Mouse (Mus musculus): Measurements from ENCODE around the gene Cnn1. TPM values are rescaled to one million over a fixed set of nuclear protein-coding genes. Genes with fewer than 3 reads are reported as not detected.

The Cnn1 gene
- total and polyA plus RNA-seq, 2 experiments from 2014 or later = 41.3 to 305 TPM

DNA sequence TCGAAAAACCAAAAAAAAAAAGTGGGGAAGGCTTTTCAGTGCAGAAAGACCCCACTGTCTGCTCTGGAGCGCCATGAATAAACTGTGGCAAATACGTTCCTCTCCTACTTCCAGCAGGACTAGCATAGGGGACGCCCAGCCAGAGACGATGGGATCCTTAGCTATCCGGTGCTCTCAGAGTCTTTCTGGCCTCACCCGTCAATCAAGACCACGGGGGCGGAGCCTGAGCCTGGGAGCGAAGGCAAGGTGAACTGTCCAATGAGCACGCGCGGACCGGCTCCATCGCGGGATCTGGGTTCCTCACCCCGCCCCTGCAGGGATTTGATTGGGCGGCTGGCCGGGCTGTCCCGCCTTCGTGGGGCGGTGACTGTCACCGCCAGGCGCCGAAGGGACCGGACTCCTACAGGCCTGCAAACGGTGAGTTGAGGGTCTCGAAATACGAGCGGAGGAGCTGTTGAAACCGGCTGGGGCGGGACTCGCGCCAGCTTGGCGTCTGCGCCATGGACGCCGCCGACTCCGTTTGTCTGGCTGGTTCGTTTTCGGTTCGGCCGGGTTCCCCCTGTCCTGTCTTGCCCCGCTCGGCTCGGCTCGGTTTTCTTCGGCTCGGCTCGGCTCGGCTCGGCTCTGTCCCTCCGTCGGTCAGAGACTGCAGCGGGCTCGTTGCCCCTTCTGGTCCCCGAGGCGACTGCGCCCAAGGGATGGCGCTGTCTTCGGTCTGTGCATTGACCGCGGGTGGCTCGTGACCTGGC is 57.7 kb downstream of the Cnn1 start, which contains the start of gene Pigyl:
Gene Pigyl (plus strand): TSS at position 350 of the 749 bp plus-strand sequence.
- 1% methylated on average over 65 of the region's 65 CpGs for WGBS
- Histone ChIP-seq H3K9ac (replicated peaks; ENCODE audit: low read depth, low read length) (peak within 1 kb of the TSS; percentile 78), H3K9me3 (replicated peaks; ENCODE audit: control insufficient read depth, low read length) (no peaks in the 10 kb centered on the region), H3K27me3 (ENCODE audit: control insufficient read depth, insufficient read depth, low read length) (no peaks in the 10 kb centered on the region), H3K4me1 (ENCODE audit: control insufficient read depth, insufficient read depth) (peaks cover 4% of the 10 kb centered on the region; the same call in 1 of the 2 replicates), H3K36me3 (replicated peaks; ENCODE audit: control insufficient read depth, insufficient read depth, low read length) (no peaks in the 10 kb centered on the region; the same call in 1 of the 2 replicates), H3K4me3 (ENCODE audit: low read depth, low read length) (peak within 1 kb of the TSS; percentile 71), H3K4me2 (ENCODE audit: low read depth, low read length) (peak within 1 kb of the TSS; percentile 80), H3K27ac (ENCODE audit: low read depth) (peak within 1 kb of the TSS; percentile 84)
- no peak for TF ChIP-seq EP300 (IDR thresholded peaks at IDR 0.05; ENCODE audit: low read depth)
- peak; percentile 14; the same call in 1 of the 2 replicates for TF ChIP-seq CTCF (IDR thresholded peaks at IDR 0.05; ENCODE audit: low read depth)
- peak; percentile 99 for ATAC-seq (ENCODE audit: insufficient read depth, low read depth)
- DNase-seq (ENCODE audit: low spot score) = peak; percentile 96

DNA sequence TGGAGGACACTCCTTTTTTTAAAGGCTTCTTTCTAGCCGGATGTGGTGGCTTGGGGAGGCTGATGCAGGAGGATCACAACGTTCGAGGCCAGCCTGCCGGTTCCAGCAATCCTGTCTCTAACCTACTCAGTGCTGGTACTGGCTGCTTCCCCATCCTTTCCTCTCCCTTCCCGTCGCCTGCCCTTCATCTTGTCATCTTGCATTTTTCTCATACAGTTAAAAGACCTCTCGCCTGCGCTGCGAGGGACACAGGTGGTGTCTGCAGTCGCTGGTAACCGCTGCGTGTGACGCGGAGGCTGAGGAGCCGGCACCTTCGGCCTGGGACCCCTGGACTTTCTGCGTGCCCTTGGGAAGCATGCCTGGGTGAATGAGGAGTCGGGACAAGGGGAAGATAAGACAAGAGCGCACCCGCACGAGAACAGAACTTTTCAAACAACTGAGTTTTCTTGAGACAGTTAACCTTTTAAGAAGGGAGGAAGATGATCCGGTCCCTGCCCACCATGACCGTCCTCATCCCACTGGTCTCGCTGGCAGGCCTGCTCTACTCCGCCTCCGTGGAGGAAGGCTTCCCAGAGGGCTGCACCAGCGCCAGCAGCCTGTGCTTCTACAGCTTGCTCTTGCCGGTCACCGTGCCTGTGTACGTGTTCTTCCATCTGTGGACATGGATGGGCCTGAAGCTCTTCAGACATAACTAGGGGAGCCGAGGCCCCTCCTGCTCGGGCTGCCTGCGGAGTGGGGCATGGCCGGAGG is 58.7 kb downstream of the Cnn1 start:
- H3K27me3 ChIP-seq (ENCODE audit: control insufficient read depth, insufficient read depth, low read length) = no peaks in the 10 kb centered on the region
- H3K4me2 ChIP-seq (ENCODE audit: low read depth, low read length) = peak overlapping the region; percentile 80
- H3K9ac ChIP-seq (replicated peaks; ENCODE audit: low read depth, low read length) = peak overlapping the region; percentile 78; the same call in 1 of the 2 replicates
- WGBS = 50% methylated on average over 34 of the region's 34 CpGs
- ATAC-seq (ENCODE audit: insufficient read depth, low read depth) (no peak), DNase-seq (ENCODE audit: low spot score) (no peak)
- H3K4me1 ChIP-seq (ENCODE audit: control insufficient read depth, insufficient read depth) = peaks cover 4% of the 10 kb centered on the region; the same call in 1 of the 2 replicates
- TF ChIP-seq CTCF (IDR thresholded peaks at IDR 0.05; ENCODE audit: low read depth) (no peak), EP300 (IDR thresholded peaks at IDR 0.05; ENCODE audit: low read depth) (no peak)
- H3K27ac ChIP-seq (ENCODE audit: low read depth) = no peak overlapping the region
- peak overlapping the region; percentile 71 for H3K4me3 ChIP-seq (ENCODE audit: low read depth, low read length)
- H3K36me3 ChIP-seq (replicated peaks; ENCODE audit: control insufficient read depth, insufficient read depth, low read length) = no peaks in the 10 kb centered on the region; the same call in 1 of the 2 replicates
- H3K9me3 ChIP-seq (replicated peaks; ENCODE audit: control insufficient read depth, low read length) = no peaks in the 10 kb centered on the region

Small RNA genes within 50 kb of the gene (microRNA-seq; reads per million reads assigned to microRNA genes)
- gene Mir7084 = not detected

Other genes starting within 250 kb of the Cnn1 start
- 38.5 and 65.3 TPM in 2 replicates for gene Dock6, start 246.6 kb upstream of the Cnn1 start, total RNA-seq (2014; rRNA removed; ENCODE audit: low replicate concordance)
- gene Dock6, start 246.6 kb upstream of the Cnn1 start, polyA plus RNA-seq (2015; fragmentation: Nextera tagmentation; extraction: Ambion mirVana) = 19.1 and 22.7 TPM in 2 replicates
- 8.9 and 11.2 TPM in 2 replicates for gene Rab3d, start 181.0 kb upstream of the Cnn1 start, total RNA-seq (2014; rRNA removed; ENCODE audit: low replicate concordance)
- 7.7 and 7.9 TPM in 2 replicates for gene Rab3d, start 181.0 kb upstream of the Cnn1 start, polyA plus RNA-seq (2015; fragmentation: Nextera tagmentation; extraction: Ambion mirVana)
- gene Ccdc159, start 171.7 kb upstream of the Cnn1 start, total RNA-seq (2014; rRNA removed; ENCODE audit: low replicate concordance) = 0.88 TPM in 1 of 2 replicates, not detected in the other
- 0.77 and 0.97 TPM in 2 replicates for gene Ccdc159, start 171.7 kb upstream of the Cnn1 start, polyA plus RNA-seq (2015; fragmentation: Nextera tagmentation; extraction: Ambion mirVana)
- 52.6 and 53.9 TPM in 2 replicates for gene Tmem205, start 171.7 kb upstream of the Cnn1 start, total RNA-seq (2014; rRNA removed; ENCODE audit: low replicate concordance)
- 44.8 and 47.2 TPM in 2 replicates for gene Tmem205, start 171.7 kb upstream of the Cnn1 start, polyA plus RNA-seq (2015; fragmentation: Nextera tagmentation; extraction: Ambion mirVana)
- gene Plppr2, start 162.2 kb upstream of the Cnn1 start, total RNA-seq (2014; rRNA removed; ENCODE audit: low replicate concordance) = 2.6 and 6.4 TPM in 2 replicates
- gene Plppr2, start 162.2 kb upstream of the Cnn1 start, polyA plus RNA-seq (2015; fragmentation: Nextera tagmentation; extraction: Ambion mirVana) = 0.86 and 1.4 TPM in 2 replicates
- gene Swsap1, start 143.5 kb upstream of the Cnn1 start, total RNA-seq (2014; rRNA removed; ENCODE audit: low replicate concordance) = 14.3 and 19.5 TPM in 2 replicates
- 4.6 and 5.1 TPM in 2 replicates for gene Swsap1, start 143.5 kb upstream of the Cnn1 start, polyA plus RNA-seq (2015; fragmentation: Nextera tagmentation; extraction: Ambion mirVana)
- 0.27 and 2.8 TPM in 2 replicates for gene Epor, start 135.7 kb upstream of the Cnn1 start, total RNA-seq (2014; rRNA removed; ENCODE audit: low replicate concordance)
- gene Epor, start 135.7 kb upstream of the Cnn1 start, polyA plus RNA-seq (2015; fragmentation: Nextera tagmentation; extraction: Ambion mirVana) = 2.6 and 3.4 TPM in 2 replicates
- gene Rgl3, start 109.8 kb upstream of the Cnn1 start, total RNA-seq (2014; rRNA removed; ENCODE audit: low replicate concordance) = 0.39 and 11.4 TPM in 2 replicates
- 0.63 and 0.75 TPM in 2 replicates for gene Rgl3, start 109.8 kb upstream of the Cnn1 start, polyA plus RNA-seq (2015; fragmentation: Nextera tagmentation; extraction: Ambion mirVana)
- 0.15 TPM in 1 of 2 replicates, not detected in the other for gene Ccdc151, start 96.6 kb upstream of the Cnn1 start, total RNA-seq (2014; rRNA removed; ENCODE audit: low replicate concordance)
- 0.12 and 0.18 TPM in 2 replicates for gene Ccdc151, start 96.6 kb upstream of the Cnn1 start, polyA plus RNA-seq (2015; fragmentation: Nextera tagmentation; extraction: Ambion mirVana)
- gene Prkcsh, start 96.4 kb upstream of the Cnn1 start, total RNA-seq (2014; rRNA removed; ENCODE audit: low replicate concordance) = 49.0 and 58.2 TPM in 2 replicates
- gene Prkcsh, start 96.4 kb upstream of the Cnn1 start, polyA plus RNA-seq (2015; fragmentation: Nextera tagmentation; extraction: Ambion mirVana) = 33.7 and 34.6 TPM in 2 replicates
- gene Elavl3, start 47.2 kb upstream of the Cnn1 start, total RNA-seq (2014; rRNA removed; ENCODE audit: low replicate concordance) = 0.04 and 0.15 TPM in 2 replicates
- 0.03 TPM in 1 of 2 replicates, not detected in the other for gene Elavl3, start 47.2 kb upstream of the Cnn1 start, polyA plus RNA-seq (2015; fragmentation: Nextera tagmentation; extraction: Ambion mirVana)
- not detected in 2 replicates for gene Gm49318, start 28.0 kb upstream of the Cnn1 start, total RNA-seq (2014; rRNA removed; ENCODE audit: low replicate concordance)
- not detected in 2 replicates for gene Gm49318, start 28.0 kb upstream of the Cnn1 start, polyA plus RNA-seq (2015; fragmentation: Nextera tagmentation; extraction: Ambion mirVana)
- gene Zfp653, start 27.8 kb upstream of the Cnn1 start, total RNA-seq (2014; rRNA removed; ENCODE audit: low replicate concordance) = 26.1 and 27.4 TPM in 2 replicates
- 4.0 and 4.3 TPM in 2 replicates for gene Zfp653, start 27.8 kb upstream of the Cnn1 start, polyA plus RNA-seq (2015; fragmentation: Nextera tagmentation; extraction: Ambion mirVana)
- 106 and 138 TPM in 2 replicates for gene Ecsit, start 13.8 kb upstream of the Cnn1 start, total RNA-seq (2014; rRNA removed; ENCODE audit: low replicate concordance)
- 80.1 and 82.0 TPM in 2 replicates for gene Ecsit, start 13.8 kb upstream of the Cnn1 start, polyA plus RNA-seq (2015; fragmentation: Nextera tagmentation; extraction: Ambion mirVana)
- 86.6 and 132 TPM in 2 replicates for gene Elof1, start 18.0 kb downstream of the Cnn1 start, total RNA-seq (2014; rRNA removed; ENCODE audit: low replicate concordance)
- 82.3 and 89.1 TPM in 2 replicates for gene Elof1, start 18.0 kb downstream of the Cnn1 start, polyA plus RNA-seq (2015; fragmentation: Nextera tagmentation; extraction: Ambion mirVana)
- 0.77 and 4.4 TPM in 2 replicates for gene Acp5, start 36.5 kb downstream of the Cnn1 start, total RNA-seq (2014; rRNA removed; ENCODE audit: low replicate concordance)
- 2.0 TPM in 2 replicates for gene Acp5, start 36.5 kb downstream of the Cnn1 start, polyA plus RNA-seq (2015; fragmentation: Nextera tagmentation; extraction: Ambion mirVana)
- gene Pigyl, start 57.6 kb downstream of the Cnn1 start, total RNA-seq (2014; rRNA removed; ENCODE audit: low replicate concordance) = 7.4 and 28.1 TPM in 2 replicates
- gene Pigyl, start 57.6 kb downstream of the Cnn1 start, polyA plus RNA-seq (2015; fragmentation: Nextera tagmentation; extraction: Ambion mirVana) = 61.7 and 68.1 TPM in 2 replicates
- gene Zfp872, start 88.9 kb downstream of the Cnn1 start, total RNA-seq (2014; rRNA removed; ENCODE audit: low replicate concordance) = not detected in 2 replicates
- gene Zfp872, start 88.9 kb downstream of the Cnn1 start, polyA plus RNA-seq (2015; fragmentation: Nextera tagmentation; extraction: Ambion mirVana) = not detected in 2 replicates
- 7.5 and 12.6 TPM in 2 replicates for gene Zfp809, start 126.5 kb downstream of the Cnn1 start, total RNA-seq (2014; rRNA removed; ENCODE audit: low replicate concordance)
- gene Zfp809, start 126.5 kb downstream of the Cnn1 start, polyA plus RNA-seq (2015; fragmentation: Nextera tagmentation; extraction: Ambion mirVana) = 14.6 and 16.7 TPM in 2 replicates
- gene Zfp599, start 160.7 kb downstream of the Cnn1 start, total RNA-seq (2014; rRNA removed; ENCODE audit: low replicate concordance) = 0.50 and 1.5 TPM in 2 replicates
- gene Zfp599, start 160.7 kb downstream of the Cnn1 start, polyA plus RNA-seq (2015; fragmentation: Nextera tagmentation; extraction: Ambion mirVana) = 1.7 TPM in 2 replicates
- 16.7 and 27.8 TPM in 2 replicates for gene Zfp810, start 208.4 kb downstream of the Cnn1 start, total RNA-seq (2014; rRNA removed; ENCODE audit: low replicate concordance)
- 13.1 and 14.3 TPM in 2 replicates for gene Zfp810, start 208.4 kb downstream of the Cnn1 start, polyA plus RNA-seq (2015; fragmentation: Nextera tagmentation; extraction: Ambion mirVana)

All from heart, postnatal 0 days (tissue).